Mouse (Mus musculus): ENCODE results near the gene Vgll4.

Vgll4 gene

DNA sequence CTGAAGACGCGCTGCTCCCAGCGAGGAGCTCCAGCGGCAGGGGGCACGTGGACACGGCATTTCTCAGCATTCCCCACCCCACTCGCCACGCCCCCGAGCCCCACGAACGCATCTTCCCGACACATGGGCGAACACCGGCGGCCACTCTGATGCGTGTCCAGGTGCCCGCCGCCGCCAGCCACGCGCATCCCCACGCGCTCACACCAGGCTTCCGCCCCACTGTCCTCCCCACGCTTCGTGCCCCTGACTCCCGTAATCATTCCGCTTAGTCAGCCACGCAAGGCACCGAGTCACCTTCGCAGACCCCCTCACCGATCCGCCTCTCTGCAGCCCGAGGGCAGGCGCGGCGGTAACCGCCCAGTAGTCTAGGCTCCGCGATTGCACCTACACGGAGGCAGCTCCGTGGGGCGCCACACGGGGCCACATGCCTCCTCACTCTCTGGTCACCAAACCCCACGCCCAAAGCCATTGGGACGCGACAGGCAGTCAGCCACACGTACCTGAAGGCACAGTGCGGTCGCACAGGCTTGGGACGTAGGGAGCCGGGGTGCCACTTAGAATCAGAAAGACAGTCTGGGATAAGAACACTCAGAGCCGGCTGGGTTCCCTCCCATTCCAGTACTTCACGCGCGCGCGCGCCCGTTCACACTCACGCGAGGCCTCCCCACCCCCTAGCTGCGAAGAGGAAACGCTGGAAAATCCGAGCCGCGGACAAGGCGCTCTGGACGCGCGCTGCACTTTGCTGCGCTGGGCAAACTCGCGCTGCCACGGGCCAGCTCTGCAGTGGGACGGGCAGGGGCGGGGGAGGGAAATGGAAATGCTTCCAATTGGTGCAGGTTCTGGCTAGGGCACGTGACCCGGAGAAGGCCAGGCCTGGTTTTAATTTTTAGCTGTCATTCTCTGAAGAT, at the start of gene Vgll4:
TSS of gene Vgll4 (minus strand) at position 782 of the 908 bp plus-strand sequence.
- POLR2A ChIA-PET: interaction anchor here (0.6 to 8.8 kb wide), 75 partner anchors 10 to 839 kb away, joined by 3 to 113 read pairs (median 4); partner anchors contain the start of gene Rpl32 (in 1 of the 4)
- CTCF ChIA-PET: interaction anchor here (0.6 to 4.5 kb wide), 33 partner anchors 11 to 1513 kb away, joined by 3 to 67 read pairs (median 4); no protein-coding TSS in a partner anchor

DNA sequence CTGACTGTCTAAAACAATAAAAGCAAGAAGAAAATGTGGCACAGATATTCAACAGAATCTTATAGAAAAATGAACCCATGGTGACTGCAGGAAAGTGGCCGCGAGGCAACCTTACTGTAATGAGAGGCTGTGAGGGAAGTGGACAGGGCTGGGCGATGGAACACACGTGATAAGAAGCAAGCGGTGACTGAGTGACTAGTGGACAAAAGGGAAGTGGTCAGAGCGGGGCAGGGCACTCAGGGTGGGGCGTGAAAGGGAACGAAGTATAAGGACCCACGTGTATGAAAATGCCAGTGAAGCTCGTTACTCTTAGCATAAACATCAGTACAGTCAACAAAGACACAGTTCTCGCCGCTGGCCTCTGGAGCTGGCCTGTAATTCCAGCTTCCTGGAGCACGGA, 45.7 kb upstream of the Vgll4 start:
- ChIA-PET POLR2A (interaction anchor here in 2 of 4 experiments (0.7 to 5.4 kb wide), 7 partner anchors 9 to 85 kb away, joined by 3 to 40 read pairs (median 3); partner anchors contain the start of gene Vgll4 (in 1 of the 2)), CTCF (interaction anchor here in 3 of 4 experiments (0.6 to 6.4 kb wide), 6 partner anchors 11 to 228 kb away, joined by 3 to 37 read pairs (median 4); no protein-coding TSS in a partner anchor)

DNA sequence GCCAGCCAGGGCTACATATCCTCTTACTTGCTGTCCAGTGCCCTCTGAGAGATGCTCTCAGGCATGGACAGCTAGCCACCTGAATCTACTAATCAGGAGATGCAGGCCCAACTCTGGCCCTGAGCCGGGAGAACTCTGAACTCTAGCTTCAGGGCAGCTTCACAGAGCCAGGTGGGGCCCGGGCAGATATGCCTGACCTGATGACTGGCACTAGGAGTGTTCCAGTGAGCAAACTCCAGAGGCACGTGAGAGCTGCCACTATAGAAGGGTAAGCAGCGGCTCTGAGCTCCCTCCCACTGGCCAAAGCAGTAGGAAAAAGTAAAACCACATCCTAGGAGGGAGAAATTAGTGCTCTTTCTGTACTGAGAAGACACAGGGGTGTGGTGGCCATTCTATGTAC, 43.8 kb upstream of the Vgll4 start:
- ChIA-PET CTCF (interaction anchor here (0.5 to 6.4 kb wide), 6 partner anchors 16 to 86 kb away, joined by 3 to 37 read pairs (median 4); partner anchors contain the start of gene Tamm41 (in 1 of the 4)), POLR2A (interaction anchor here in 2 of 4 experiments (0.8 to 5.4 kb wide), 10 partner anchors 8 to 795 kb away, joined by 3 to 40 read pairs (median 4); partner anchors contain the start of gene Rpl32 (in 1 of the 2))

DNA sequence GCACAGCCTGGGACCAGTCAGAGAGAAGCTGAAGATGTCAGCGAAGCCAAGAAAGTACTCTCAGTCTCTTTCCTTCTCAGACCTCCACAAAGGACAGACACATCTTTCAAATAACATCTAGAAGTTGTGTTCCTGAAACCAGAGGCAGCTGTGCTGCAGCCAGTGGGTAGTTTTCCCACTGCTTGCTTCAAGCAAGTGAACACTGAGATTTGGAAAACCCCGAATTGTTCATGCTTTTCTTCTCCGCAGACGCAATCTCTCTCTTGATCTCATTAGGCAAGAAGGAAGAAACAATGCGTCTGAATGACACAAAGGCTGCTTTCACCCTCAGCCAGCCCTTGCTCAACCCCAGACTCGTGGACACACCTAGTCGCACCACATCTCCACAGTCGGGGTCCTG, 42.0 kb upstream of the Vgll4 start:
- POLR2A ChIA-PET: interaction anchor here in 2 of 4 experiments (0.7 to 5.4 kb wide), 5 partner anchors 8 to 42 kb away, joined by 3 to 40 read pairs (median 4); partner anchors contain the start of gene Vgll4 (in 2 of the 2)
- CTCF ChIA-PET: interaction anchor here in 3 of 4 experiments (0.5 to 5.1 kb wide), 8 partner anchors 11 to 198 kb away, joined by 3 to 42 read pairs (median 5); partner anchors contain the start of gene Vgll4 (in 1 of the 3)

DNA sequence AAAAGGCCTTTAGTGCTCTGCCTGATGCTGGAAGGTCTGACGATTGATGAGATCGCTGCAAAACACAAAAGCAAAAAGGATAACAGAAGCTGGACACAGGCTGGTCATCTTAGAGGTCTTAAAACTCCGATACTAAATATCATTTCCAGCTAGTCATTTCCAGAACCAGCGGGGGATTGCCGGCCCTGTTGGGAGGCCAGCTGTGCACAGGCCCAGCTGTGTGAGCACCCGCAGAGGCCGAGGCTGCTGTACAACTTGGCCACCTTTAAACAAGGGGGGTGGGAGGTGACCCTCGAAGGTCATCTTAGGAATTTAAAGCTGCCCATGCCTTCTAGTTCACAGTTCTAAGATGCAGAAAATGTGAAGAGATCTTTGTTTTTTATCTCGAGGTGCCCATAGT, 41.0 kb upstream of the Vgll4 start:
- POLR2A ChIA-PET: interaction anchor here in 2 of 4 experiments (0.7 to 5.0 kb wide), 9 partner anchors 9 to 195 kb away, joined by 3 to 21 read pairs (median 4); partner anchors contain the start of gene Vgll4 (in 2 of the 2)
- CTCF ChIA-PET: interaction anchor here (0.5 to 5.1 kb wide), 6 partner anchors 12 to 82 kb away, joined by 4 to 42 read pairs (median 6); partner anchors contain the start of genes Tamm41 (in 2 of the 4) and Vgll4 (in 1 of the 4)

DNA sequence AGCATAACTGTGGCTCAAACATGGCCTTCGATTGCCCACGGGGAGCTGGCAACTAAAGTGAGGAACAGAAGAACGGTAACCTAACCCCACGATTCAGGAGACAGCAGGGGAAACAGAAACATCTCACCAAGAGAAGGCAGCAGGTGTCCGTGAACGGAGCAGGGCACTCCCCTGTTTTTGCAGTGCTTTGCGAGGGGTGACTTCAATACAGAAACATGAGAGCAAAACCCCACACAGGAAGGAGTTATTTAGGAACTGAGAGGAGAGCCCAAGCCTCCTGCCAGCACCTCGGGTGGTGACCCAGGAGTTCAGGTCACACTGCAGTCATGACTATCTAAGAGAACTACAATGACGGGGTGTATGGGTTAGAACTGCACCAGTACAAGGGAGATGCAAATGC, 40.5 kb upstream of the Vgll4 start:
- POLR2A ChIA-PET: interaction anchor here in 2 of 4 experiments (1.0 to 5.0 kb wide), 8 partner anchors 11 to 80 kb away, joined by 3 to 21 read pairs (median 5); partner anchors contain the start of gene Vgll4 (in 2 of the 2)
- CTCF ChIA-PET: interaction anchor here in 3 of 4 experiments (0.5 to 5.1 kb wide), 5 partner anchors 13 to 82 kb away, joined by 5 to 42 read pairs (median 6); partner anchors contain the start of gene Tamm41 (in 2 of the 3)

DNA sequence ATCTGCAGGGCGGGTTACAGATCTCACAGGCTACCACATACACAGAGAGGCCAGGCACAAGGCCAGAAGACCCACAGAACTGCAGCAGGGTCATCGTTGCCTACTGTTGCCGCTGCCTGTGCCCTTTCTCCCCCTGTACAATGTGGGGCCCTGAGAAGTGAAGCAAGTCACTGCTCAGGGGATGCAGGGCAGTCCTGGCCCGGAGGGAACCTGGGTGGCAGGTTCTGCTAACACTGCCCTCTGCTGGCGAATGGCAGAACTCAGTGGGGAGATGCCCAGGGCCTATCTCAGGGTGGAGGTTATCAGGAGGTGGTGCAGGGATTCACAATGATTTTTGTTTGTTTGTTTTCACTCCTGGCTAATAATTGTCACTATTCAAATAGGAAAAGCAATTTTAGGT, 37.9 kb upstream of the Vgll4 start:
- ChIA-PET CTCF (interaction anchor here (0.6 to 5.1 kb wide), 9 partner anchors 12 to 79 kb away, joined by 3 to 42 read pairs (median 4); no protein-coding TSS in a partner anchor), POLR2A (interaction anchor here in 2 of 4 experiments (1.1 to 5.0 kb wide), 3 partner anchors 13 to 78 kb away, joined by 3 to 21 read pairs (median 3); no protein-coding TSS in a partner anchor)

DNA sequence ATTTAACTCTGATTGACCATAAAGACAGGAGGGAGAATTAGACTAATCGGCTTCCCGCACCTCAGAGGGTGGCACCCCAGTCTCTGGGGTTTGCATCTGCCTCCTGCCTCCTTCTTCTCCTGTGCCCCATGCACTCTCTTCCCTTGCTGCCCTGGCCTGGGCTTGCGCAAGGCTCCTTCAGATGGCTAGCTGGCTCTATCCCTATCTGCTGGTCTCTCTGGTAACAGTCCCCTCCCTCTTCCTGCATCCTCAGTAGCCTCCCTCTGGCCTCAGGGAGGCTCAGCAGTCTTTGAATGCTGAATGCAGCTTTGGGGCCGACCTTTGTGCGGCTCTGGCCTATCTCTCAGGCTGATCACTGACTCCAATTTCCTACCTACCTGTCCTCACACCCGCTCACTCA, 37.2 kb upstream of the Vgll4 start:
- ChIA-PET POLR2A (interaction anchor here in 2 of 4 experiments (1.1 to 5.0 kb wide), 3 partner anchors 14 to 78 kb away, joined by 3 to 21 read pairs (median 3); no protein-coding TSS in a partner anchor), CTCF (interaction anchor here (0.6 to 5.1 kb wide), 9 partner anchors 13 to 79 kb away, joined by 3 to 42 read pairs (median 4); no protein-coding TSS in a partner anchor)

DNA sequence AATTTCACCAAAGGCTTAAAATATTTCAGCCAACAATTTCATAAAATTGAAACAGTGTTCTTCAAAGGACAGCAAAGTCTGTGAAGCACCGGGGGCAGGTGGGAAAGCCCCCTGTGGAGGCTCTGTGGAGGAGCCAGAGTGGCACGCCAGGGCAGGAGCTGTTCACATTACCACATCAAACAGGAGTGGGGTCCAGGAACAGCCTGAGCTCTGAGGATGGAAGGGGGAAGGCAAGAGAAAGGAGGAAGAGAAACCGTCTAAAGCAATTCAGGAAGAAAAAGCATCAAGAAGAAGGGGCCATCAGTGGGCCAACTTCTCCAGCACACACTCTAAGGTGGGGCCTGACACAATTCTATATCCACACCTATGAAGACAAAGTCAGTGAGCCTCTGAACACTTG, 36.3 kb upstream of the Vgll4 start:
- POLR2A ChIA-PET: interaction anchor here in 1 of 4 experiments (0.7 to 1.1 kb wide), 2 partner anchors 21 to 31 kb away, joined by 4 read pairs; no protein-coding TSS in a partner anchor
- CTCF ChIA-PET: interaction anchor here in 3 of 4 experiments (0.6 to 2.2 kb wide), 3 partner anchors 78 to 320 kb away, joined by 5 to 7 read pairs (median 6); no protein-coding TSS in a partner anchor

DNA sequence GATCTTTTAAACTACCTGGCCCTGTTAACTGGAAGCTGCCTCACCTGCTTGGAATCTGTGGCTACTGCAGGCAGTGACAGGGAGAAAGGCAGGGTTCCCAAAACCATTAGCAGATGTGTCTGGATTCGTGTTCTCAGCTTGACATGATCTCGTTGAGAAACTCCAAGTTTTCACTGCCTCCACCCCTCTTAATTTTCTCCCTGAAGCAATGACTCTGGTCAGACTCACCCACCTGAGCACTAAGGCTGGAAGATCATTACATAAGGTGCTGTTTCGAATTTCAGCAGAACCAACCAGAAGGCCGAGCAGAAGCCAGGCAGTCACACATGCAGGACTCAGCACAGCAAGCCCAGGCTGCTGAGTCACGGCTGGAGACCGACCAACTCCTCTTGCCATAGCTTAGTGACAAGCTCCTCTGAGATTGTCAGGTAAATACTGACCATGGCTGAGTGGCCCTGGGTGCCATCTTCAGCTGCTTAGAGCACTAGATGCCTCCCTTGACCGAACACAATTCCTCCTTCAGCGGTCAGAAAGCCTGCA, 35.6 kb upstream of the Vgll4 start:
- ChIA-PET CTCF (interaction anchor here (0.6 to 2.2 kb wide), 4 partner anchors 76 to 321 kb away, joined by 3 to 7 read pairs (median 6); no protein-coding TSS in a partner anchor), POLR2A (interaction anchor here in 1 of 4 experiments (1.1 kb wide), 1 partner anchor 21 kb away, joined by 4 read pairs; no protein-coding TSS in a partner anchor)

DNA sequence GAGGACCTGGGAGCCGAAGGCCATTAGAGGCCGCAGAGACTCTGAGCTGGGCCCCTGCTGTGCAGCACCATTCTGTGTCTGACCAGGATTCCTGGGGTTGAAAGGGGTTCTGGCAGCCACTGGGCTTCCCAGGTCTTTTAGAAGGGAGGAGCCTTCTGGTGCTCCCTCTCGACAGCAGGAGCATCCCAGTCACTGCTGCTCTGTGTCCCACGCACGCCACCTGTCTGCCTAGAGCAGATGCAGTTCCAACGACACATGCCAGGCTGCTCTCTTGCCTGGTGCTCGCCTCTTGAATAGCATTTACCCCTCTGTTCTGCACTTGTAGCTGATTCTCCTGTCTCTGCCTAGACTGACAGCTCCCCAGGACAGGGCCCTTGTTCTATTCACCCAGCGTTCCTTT, 34.8 kb upstream of the Vgll4 start:
- CTCF ChIA-PET: interaction anchor here in 3 of 4 experiments (1.0 to 2.2 kb wide), 3 partner anchors 75 to 76 kb away, joined by 3 to 6 read pairs (median 5); no protein-coding TSS in a partner anchor
- POLR2A ChIA-PET: interaction anchor here in 1 of 4 experiments (0.9 kb wide), 1 partner anchor 11 kb away, joined by 3 read pairs; no protein-coding TSS in a partner anchor

DNA sequence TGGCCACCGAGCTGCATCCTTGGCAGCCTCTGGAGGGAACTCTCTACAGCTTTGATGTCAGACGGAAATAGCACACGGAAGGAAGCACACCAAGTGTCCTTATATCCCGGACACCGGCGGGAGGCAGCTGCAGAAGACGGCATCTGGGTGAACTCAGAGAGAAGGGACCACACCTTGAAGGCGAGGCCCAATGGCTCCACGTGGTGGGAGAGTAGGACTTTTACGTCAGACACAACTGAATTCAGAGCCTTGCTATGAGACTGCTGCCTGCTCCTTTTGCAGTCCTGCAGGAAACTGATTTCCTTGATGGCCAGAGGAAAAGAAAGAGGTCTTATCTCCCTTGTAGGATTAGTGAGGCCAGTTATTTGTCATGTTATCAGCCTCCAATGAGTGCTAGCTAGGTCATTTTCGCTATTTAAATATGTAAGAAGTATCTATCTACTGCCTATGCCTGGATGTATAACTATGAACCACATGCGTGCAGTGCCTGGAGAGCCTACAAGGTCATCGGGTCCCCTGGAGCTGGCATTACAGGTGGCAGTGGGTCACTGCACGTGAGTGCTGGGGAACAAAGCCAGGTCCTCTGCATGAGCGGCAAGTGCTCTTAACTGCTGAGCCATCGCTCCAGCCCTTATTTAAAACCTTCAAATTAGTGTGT, 28.7 kb upstream of the Vgll4 start:
- CTCF ChIA-PET: interaction anchor here in 2 of 4 experiments (2.1 to 2.3 kb wide), 2 partner anchors 69 to 71 kb away, joined by 5 to 14 read pairs; no protein-coding TSS in a partner anchor
- POLR2A ChIA-PET: interaction anchor here in 2 of 4 experiments (0.9 to 2.4 kb wide), 5 partner anchors 11 to 26 kb away, joined by 3 to 11 read pairs (median 4); no protein-coding TSS in a partner anchor

DNA sequence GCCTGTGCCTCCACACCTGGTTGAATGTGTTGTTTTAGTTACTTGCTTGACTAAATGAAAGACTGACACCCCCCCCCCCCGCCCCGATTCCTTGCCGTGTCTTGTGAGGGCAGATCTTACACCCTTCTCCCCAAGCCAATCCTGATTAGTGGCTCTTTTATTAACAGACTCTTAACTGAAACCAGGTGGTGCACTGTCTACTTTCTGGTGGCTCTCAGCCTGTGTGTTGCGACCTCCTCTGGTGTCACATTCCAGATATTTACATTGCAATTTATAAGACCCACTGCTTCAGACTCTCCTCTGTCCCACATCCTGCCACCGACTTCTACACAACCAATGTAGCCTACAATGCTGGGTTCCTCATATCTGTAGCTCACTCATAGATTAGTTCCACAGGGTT, 27.7 kb upstream of the Vgll4 start:
- ChIA-PET CTCF (interaction anchor here in 1 of 4 experiments (0.6 kb wide), 1 partner anchor 11 kb away, joined by 3 read pairs; no protein-coding TSS in a partner anchor), POLR2A (interaction anchor here in 1 of 4 experiments (1.2 kb wide), 1 partner anchor 12 kb away, joined by 4 read pairs; no protein-coding TSS in a partner anchor)

DNA sequence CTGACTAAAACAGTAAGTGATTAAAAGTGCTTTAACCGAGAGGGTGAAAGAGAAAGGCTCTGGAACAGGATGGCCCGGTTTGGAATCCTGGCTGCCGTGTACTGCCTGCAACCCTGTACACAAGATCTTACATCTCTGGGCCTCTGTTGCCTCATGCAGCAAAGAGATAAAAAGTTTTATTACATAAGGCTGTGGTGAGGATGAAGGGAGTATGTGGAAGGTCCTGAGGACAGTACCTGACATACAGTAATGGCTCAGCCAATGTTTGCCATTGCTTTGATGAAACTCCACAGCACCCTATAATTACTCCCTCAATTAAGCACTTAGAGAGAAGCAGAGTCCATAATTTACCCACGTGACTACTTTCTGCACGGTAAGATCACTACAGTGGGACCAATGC, 27.1 kb upstream of the Vgll4 start:
- ChIA-PET CTCF (no interaction called here), POLR2A (no interaction called here)

DNA sequence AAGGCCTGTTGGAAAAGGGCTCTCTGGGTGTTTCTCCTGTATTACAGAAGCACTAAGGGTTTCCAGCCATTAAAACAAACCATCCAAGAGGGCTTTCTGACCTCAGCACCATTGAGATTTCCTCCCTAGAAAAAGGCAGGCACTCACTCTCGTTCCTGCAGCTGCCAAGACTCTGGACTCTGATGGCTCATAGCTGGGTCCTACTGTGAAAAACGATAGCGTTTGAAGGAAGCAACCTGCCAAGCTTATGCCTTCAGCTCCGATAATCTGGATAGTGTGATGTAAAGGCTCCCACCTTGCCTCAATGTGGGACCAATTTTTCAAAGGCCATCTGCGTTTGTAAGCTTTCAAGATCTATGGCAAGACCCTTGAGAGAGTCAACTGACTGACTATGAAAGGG, 24.3 kb upstream of the Vgll4 start:
- POLR2A ChIA-PET: interaction anchor here in 2 of 4 experiments (0.9 to 1.6 kb wide), 4 partner anchors 8 to 25 kb away, joined by 3 read pairs; partner anchors contain the start of gene Vgll4 (in 2 of the 2)
- CTCF ChIA-PET: interaction anchor here (0.6 to 2.8 kb wide), 8 partner anchors 25 to 617 kb away, joined by 3 to 11 read pairs (median 4); no protein-coding TSS in a partner anchor

DNA sequence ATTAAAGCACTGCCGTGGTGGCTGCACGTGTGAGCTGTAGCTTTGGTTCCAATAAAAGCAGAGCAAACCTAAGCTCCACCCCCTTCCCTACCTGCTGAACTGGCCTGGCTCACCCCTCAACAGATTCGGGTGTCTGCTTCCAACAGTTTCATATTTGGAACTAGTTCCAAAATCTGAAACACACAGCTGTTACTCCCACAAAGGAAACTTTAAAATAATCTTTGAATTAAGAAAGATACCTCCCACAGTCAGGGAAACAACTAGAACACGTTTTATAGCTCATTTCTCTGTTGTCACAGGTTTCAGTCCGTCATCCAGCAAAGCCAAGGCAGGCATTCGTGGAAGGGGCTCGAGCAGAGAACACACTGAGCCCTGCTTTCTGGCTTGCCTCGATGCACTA, 23.9 kb upstream of the Vgll4 start:
- ChIA-PET POLR2A (interaction anchor here in 2 of 4 experiments (0.9 to 1.5 kb wide), 3 partner anchors 11 to 24 kb away, joined by 3 read pairs; partner anchors contain the start of gene Vgll4 (in 2 of the 2)), CTCF (interaction anchor here (0.7 to 2.8 kb wide), 9 partner anchors 24 to 617 kb away, joined by 3 to 11 read pairs (median 4); partner anchors contain the start of gene Vgll4 (in 1 of the 4))

DNA sequence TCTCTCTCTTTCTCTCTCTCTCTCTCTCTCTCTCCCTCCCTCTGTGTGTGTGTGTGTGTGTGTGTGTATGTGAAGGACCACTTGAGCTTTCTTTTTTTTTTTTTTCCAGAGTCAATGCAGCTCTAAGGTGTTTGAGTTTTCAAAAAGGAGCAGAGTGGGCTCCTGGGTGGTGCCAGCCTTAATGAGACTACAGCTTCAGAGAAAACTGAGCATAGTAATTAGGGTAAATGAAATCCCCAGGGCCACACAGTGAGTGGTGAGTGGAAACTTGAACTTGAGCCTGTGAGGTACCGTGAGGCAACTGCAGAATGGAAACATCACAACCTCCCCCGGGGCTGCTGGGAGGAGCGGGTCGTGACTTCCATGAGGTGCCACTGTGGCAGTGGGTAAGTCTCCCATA, 22.1 kb upstream of the Vgll4 start:
- ChIA-PET POLR2A (no interaction called here), CTCF (no interaction called here)

Measured in embryonic stem cell, embryonic (primary cell).